Comparison of ENCODE assay signal across 14 mouse cellular contexts in genomic region chr15:7899286-7899685, GRCm38 (mm10).
A peak's percentile ranks its signal among the peaks of the same experiment; 100 is the strongest.
DNase-seq lines count a peak whose midpoint lies in the region; ATAC-seq and TF ChIP-seq lines count a peak whose summit lies in the region.
"Had no signal": no experiment of that assay in that cellular context is flagged by ENCODE, and none has a peak within 500 bp of the region (broad histone marks: within the 10 kb centered on the region; RNA-seq: fewer than 3 reads in every experiment).

No protein-coding gene starts in this region.

- no peak for ATAC-seq in kidney, embryonic 15.5 days (replicated peaks; ENCODE audit: low FRiP score)
- no peak for ATAC-seq in megakaryocyte-erythroid progenitor cell, adult 5-6 weeks (replicated peaks; ENCODE audit: low FRiP score, low TSS enrichment, poor library complexity, severe bottlenecking)
- no peak for ATAC-seq in intestine, embryonic 16.5 days

- TF ChIP-seq POLR2A in kidney, adult 2 months (IDR thresholded peaks at IDR 0.05; ENCODE audit: low read depth, low read length), result no peak

- peak; percentile 21; the same call in 1 of the 2 replicates for TF ChIP-seq CTCF in kidney, adult 2 months (conservative IDR thresholded peaks at IDR 0.05; ENCODE audit: insufficient read depth, insufficient read length, low read depth, low read length)

- no peak overlapping the region for H3K9ac ChIP-seq in kidney, embryonic 15.5 days
- no peak overlapping the region for H3K9ac ChIP-seq in intestine, embryonic 16.5 days (ENCODE audit: low read depth, low read length)
- H3K9ac ChIP-seq: embryonic facial prominence, embryonic 15.5 days; hindbrain, embryonic 12.5 days had no signal

- H3K4me2 ChIP-seq in kidney, embryonic 15.5 days, result no peak overlapping the region
- no peak overlapping the region for H3K4me2 ChIP-seq in intestine, embryonic 16.5 days (ENCODE audit: low read depth, low read length)
- H3K4me2 ChIP-seq: embryonic facial prominence, embryonic 15.5 days; hindbrain, embryonic 12.5 days had no signal

- no peak overlapping the region for H3K4me3 ChIP-seq in kidney, adult 2 months (ENCODE audit: insufficient read depth, low read depth, low read length)
- H3K4me3 ChIP-seq in kidney, embryonic 15.5 days (replicated peaks), result no peak overlapping the region
- H3K4me3 ChIP-seq in intestine, embryonic 16.5 days (ENCODE audit: low read length), result no peak overlapping the region
- H3K4me3 ChIP-seq: embryonic facial prominence, embryonic 15.5 days; hindbrain, embryonic 12.5 days had no signal

- WGBS in kidney, adult 2 months, result 97% methylated on average over 6 of the region's 6 CpGs
- WGBS in kidney, embryonic 15.5 days, result 98% methylated on average over 6 of the region's 6 CpGs
- 91% methylated on average over 6 of the region's 6 CpGs for WGBS in intestine, embryonic 16.5 days

- no peak overlapping the region for H3K27ac ChIP-seq in kidney, adult 2 months (ENCODE audit: insufficient read depth, low read depth, low read length)
- H3K27ac ChIP-seq in kidney, embryonic 15.5 days, result no peak overlapping the region
- no peak overlapping the region for H3K27ac ChIP-seq in intestine, embryonic 16.5 days (ENCODE audit: low read length)
- H3K27ac ChIP-seq: embryonic facial prominence, embryonic 15.5 days; hindbrain, embryonic 12.5 days; macrophage had no signal

- no peaks in the 10 kb centered on the region for H3K36me3 ChIP-seq in kidney, adult 2 months (ENCODE audit: control insufficient read depth, insufficient read depth, low read length)
- 0 out of 2 replicates have a peak, but pooled peaks cover 3% of the 10 kb centered on the region for H3K36me3 ChIP-seq in kidney, embryonic 15.5 days
- H3K36me3 ChIP-seq in intestine, embryonic 16.5 days (ENCODE audit: control insufficient read depth, insufficient read depth, low read length), result peaks cover 3% of the 10 kb centered on the region; the same call in 1 of the 2 replicates
- H3K36me3 ChIP-seq: embryonic facial prominence, embryonic 15.5 days; hindbrain, embryonic 12.5 days had no signal

- no peak for DNase-seq in kidney, adult 2 months
- DNase-seq in thymus, postnatal 14 days, result peak; percentile 28
- no peak for DNase-seq in thymus, postnatal 0 days (ENCODE audit: low spot score)
- DNase-seq in adipocyte (ENCODE audit: low spot score), result peak; percentile 22
- no peak for DNase-seq in layer of hippocampus, adult 11-12 months (ENCODE audit: low spot score)
- DNase-seq: heart, adult 18-20 months; kidney, postnatal 25 days; left cerebral cortex, postnatal 4 days had no signal

- no peaks in the 10 kb centered on the region for H3K9me3 ChIP-seq in kidney, embryonic 15.5 days (replicated peaks)
- H3K9me3 ChIP-seq in intestine, embryonic 16.5 days (ENCODE audit: control insufficient read depth, low read length), result 0 out of 2 replicates have a peak, but pooled peaks cover 3% of the 10 kb centered on the region
- H3K9me3 ChIP-seq: embryonic facial prominence, embryonic 15.5 days had no signal

- H3K4me1 ChIP-seq in kidney, adult 2 months (ENCODE audit: control insufficient read depth, insufficient read depth, low read length), result no peaks in the 10 kb centered on the region
- no peaks in the 10 kb centered on the region for H3K4me1 ChIP-seq in kidney, embryonic 15.5 days
- H3K4me1 ChIP-seq in intestine, embryonic 16.5 days (ENCODE audit: control insufficient read depth, insufficient read depth, low read length), result no peaks in the 10 kb centered on the region
- H3K4me1 ChIP-seq: embryonic facial prominence, embryonic 15.5 days; hindbrain, embryonic 12.5 days had no signal

- H3K27me3 ChIP-seq in kidney, adult 2 months (replicated peaks; ENCODE audit: control insufficient read depth, insufficient read depth, low read length), result no peaks in the 10 kb centered on the region
- H3K27me3 ChIP-seq in kidney, embryonic 15.5 days, result no peaks in the 10 kb centered on the region
- no peaks in the 10 kb centered on the region for H3K27me3 ChIP-seq in intestine, embryonic 16.5 days (replicated peaks; ENCODE audit: control insufficient read depth, insufficient read depth, low read length)
- H3K27me3 ChIP-seq: embryonic facial prominence, embryonic 15.5 days; hindbrain, embryonic 12.5 days had no signal

Comparison
In these comparisons a context has a peak if more than half of its experiments do, and no peak if none do; other contexts are left out.
1. DNase-seq: peak in thymus, postnatal 14 days (single experiment) and adipocyte (single experiment); none in kidney, adult 2 months (single experiment), thymus, postnatal 0 days (single experiment) and layer of hippocampus, adult 11-12 months (single experiment).